Mouse (Mus musculus) heart, adult 2 months (tissue): ENCODE results near the gene Tmem238l.

ENCODE experiments used
- CTCF ChIP-seq: fragments of 200-600 bp; IDR thresholded peaks from 2 replicates; pipeline ENCODE4 v1.8.1; 2022; ENCODE audit warnings: antibody characterized with exemption, mild to moderate bottlenecking, moderate library complexity
- EP300 ChIP-seq: fragments of 200-500 bp; IDR thresholded peaks from 2 replicates; pipeline ENCODE4 v1.6.1; 2011; ENCODE audit warnings: low read depth, low read length, control low read depth; ENCODE audit not compliant: insufficient read depth

- no peak for TF ChIP-seq CTCF
- no peak for TF ChIP-seq EP300
Measured at GRCm38 (mm10) chr11:66934428-66935173, 21.8 kb upstream of the Tmem238l start.
